Mouse (Mus musculus): ENCODE measurements around the gene Vgll4. TPM values are rescaled to one million over a fixed set of nuclear protein-coding genes. Genes with fewer than 3 reads are reported as not detected.

Gene Vgll4
- polyA plus RNA-seq, 1 experiment from 2014 or later, result 136 TPM

DNA sequence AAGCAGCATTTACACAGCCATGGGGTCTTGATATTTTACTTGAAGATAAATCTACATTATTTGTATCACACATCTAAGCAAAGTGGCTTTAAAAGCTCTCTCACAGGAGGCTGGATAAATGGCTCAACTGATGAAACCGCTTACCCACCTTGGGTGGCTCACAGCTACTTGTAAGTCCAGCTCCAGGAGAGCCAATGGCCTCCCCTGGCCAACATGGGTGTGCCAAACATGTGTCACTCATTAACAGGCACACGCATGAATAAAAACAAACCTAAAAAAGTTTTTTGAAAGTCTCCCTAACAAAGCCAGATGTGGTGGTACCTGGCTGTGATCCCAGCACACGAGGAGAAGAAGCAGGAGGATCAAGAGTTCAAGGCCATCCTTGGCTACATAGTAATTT is 34.4 kb downstream of the Vgll4 start:
- Histone ChIP-seq H3K4me3 (no peak overlapping the region), H3K27ac (no peak overlapping the region), H3K27me3 (no peaks in the 10 kb centered on the region), H3K9ac (no peak overlapping the region), H3K4me1 (peaks cover 22% of the 10 kb centered on the region), H3K36me3 (no peaks in the 10 kb centered on the region), H3K9me3 (no peaks in the 10 kb centered on the region), H3K4me2 (replicated peaks) (no peak overlapping the region)
- 61% methylated on average over 3 of the region's 3 CpGs for WGBS
- ATAC-seq (ENCODE audit: insufficient number of reproducible peaks, insufficient read depth, low FRiP score, low TSS enrichment), result no peak

DNA sequence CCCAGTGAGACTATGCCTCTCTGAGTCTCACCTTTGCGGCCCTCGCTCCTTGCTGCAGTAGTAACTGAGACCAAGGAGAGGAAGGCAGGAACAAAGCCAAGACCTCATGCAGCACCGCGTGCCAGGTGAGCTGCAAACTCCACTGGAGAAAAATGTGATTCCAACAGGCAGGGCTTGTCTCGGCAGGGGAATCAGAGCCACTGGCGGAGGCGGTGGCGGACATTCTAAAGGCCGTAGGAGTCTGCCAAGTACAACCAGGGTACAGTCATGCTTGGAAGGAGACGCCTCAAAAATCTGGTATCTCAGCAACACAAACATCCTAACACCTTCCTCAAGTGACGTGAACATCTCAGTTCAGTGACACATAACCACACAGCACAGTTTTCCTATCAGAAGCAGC is 35.7 kb downstream of the Vgll4 start:
- no peaks in the 10 kb centered on the region for H3K9me3 ChIP-seq
- H3K4me3 ChIP-seq, result no peak overlapping the region
- no peaks in the 10 kb centered on the region for H3K27me3 ChIP-seq
- H3K4me2 ChIP-seq (replicated peaks), result no peak overlapping the region
- WGBS, result 83% methylated on average over 11 of the region's 11 CpGs
- H3K36me3 ChIP-seq, result no peaks in the 10 kb centered on the region
- H3K9ac ChIP-seq, result no peak overlapping the region
- H3K27ac ChIP-seq, result no peak overlapping the region
- H3K4me1 ChIP-seq, result peaks cover 30% of the 10 kb centered on the region
- ATAC-seq (ENCODE audit: insufficient number of reproducible peaks, insufficient read depth, low FRiP score, low TSS enrichment), result no peak

DNA sequence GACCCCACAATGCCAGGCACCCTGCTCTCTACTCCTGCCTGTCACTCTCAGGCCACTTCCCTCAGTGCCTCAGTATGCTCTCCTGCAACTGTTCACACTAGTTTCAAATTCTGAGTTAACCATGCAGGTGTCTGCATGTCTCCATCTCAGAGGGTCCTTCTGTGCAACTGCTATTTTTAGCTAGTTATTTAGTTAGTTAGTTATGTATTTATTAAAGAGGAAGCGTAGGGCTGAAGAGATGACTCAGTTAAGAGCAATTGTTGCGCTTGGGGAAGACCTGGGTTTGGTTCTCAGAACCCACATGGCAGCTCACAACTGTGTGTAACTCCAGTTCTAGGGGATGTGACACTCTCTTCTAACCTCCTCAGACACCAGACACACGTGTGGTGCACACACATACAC is 36.8 kb downstream of the Vgll4 start:
- Histone ChIP-seq H3K27ac (no peak overlapping the region), H3K9ac (no peak overlapping the region), H3K9me3 (no peaks in the 10 kb centered on the region), H3K4me2 (replicated peaks) (no peak overlapping the region), H3K4me3 (no peak overlapping the region), H3K4me1 (peaks cover 30% of the 10 kb centered on the region), H3K27me3 (no peaks in the 10 kb centered on the region), H3K36me3 (no peaks in the 10 kb centered on the region)
- ATAC-seq (ENCODE audit: insufficient number of reproducible peaks, insufficient read depth, low FRiP score, low TSS enrichment), result no peak
- 91% methylated on average over 3 of the region's 3 CpGs for WGBS

DNA sequence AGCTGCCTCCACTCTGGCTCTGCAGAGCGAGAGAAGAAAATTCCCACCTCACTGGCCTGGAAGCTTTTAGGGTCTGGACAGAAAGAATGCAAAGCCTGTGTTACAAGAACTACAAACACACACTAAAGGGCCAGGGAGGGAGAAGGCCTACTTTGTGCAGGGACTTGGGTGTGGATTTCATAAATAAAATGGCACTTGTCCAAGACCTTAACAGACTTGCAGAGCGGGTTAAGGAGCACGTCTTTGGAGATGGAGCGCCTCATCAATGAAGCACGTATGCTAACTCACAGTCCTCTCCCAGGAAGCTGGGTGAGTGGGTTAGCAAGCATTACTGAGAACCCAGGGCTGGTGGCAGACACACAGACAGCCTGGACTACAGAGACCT is 37.7 kb downstream of the Vgll4 start:
- 63% methylated on average over 5 of the region's 5 CpGs for WGBS
- no peaks in the 10 kb centered on the region for H3K36me3 ChIP-seq
- H3K4me1 ChIP-seq, result peaks cover 30% of the 10 kb centered on the region
- no peak overlapping the region for H3K4me3 ChIP-seq
- H3K4me2 ChIP-seq (replicated peaks), result no peak overlapping the region
- H3K9me3 ChIP-seq, result no peaks in the 10 kb centered on the region
- no peak for ATAC-seq (ENCODE audit: insufficient number of reproducible peaks, insufficient read depth, low FRiP score, low TSS enrichment)
- no peak overlapping the region for H3K9ac ChIP-seq
- no peaks in the 10 kb centered on the region for H3K27me3 ChIP-seq
- H3K27ac ChIP-seq, result peak overlapping the region; percentile 41; the same call in 1 of the 2 replicates

DNA sequence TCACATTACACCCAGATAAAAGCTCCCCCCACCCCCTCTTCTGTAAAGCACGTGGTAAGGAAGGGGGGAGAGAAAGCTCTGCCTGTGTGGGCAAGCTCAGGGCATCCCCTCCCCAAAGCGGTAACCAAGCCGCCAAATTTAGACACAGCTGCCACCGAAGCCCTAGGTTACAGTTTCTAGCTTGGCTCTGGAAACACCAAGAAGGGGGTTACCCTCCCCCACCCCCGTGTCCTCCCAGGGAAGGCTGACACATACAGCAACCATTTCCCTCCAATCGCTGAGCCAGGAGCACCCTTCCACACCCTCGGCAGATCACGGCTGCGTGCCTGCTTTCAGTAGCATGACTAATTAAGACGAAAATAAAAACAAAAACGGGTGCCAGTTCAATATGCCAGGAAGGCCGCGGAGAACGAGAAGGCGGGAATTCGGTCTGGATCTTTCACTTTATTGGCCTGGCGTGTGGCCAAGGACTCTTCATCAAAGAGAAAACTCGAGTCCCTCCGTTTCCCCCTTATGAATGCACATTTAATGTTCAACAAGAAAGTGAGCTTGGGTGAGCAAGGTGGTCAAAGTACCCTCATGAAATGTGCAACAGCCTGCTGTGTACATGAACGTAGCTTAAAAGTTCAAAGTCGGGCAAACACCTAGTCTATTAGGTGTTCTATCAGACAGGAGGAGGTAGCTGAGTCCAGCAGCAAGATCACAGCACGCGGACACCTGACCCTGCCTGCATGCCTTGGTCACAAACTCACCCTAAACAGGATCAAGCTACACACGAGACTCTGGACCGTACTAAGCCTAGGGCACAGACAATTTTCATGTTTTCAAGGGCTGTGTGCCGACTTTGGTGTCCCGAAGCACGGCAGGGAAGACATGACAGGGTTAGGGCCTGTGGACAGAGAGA is 38.3 kb downstream of the Vgll4 start:
- 65% methylated on average over 28 of the region's 28 CpGs for WGBS
- Histone ChIP-seq H3K4me2 (replicated peaks) (no peak overlapping the region), H3K36me3 (no peaks in the 10 kb centered on the region), H3K4me1 (peaks cover 27% of the 10 kb centered on the region), H3K27ac (peak overlapping the region; percentile 41; the same call in 1 of the 2 replicates), H3K9me3 (0 out of 2 replicates have a peak, but pooled peaks cover 4% of the 10 kb centered on the region), H3K4me3 (no peak overlapping the region), H3K9ac (no peak overlapping the region), H3K27me3 (no peaks in the 10 kb centered on the region)
- ATAC-seq (ENCODE audit: insufficient number of reproducible peaks, insufficient read depth, low FRiP score, low TSS enrichment), result no peak

DNA sequence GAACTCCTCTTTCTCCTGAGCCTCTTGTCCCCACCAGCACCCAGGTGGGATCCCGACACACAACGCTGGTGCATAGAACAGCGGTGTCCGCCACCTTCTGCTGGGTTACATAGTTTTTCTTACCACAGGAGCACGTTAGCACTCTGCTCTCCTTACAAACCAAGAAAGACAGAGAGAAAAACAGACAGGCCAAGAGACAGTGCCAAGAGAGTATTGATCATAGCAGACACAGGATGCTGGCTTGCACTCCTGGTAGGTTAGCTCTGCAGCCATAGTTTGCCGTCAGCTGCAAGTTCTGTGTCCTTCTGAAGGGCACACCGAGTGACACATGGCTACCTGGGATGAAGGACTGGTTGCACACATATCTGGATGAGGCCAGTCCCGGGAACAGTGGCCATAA is 39.1 kb downstream of the Vgll4 start:
- H3K9me3 ChIP-seq, result 0 out of 2 replicates have a peak, but pooled peaks cover 4% of the 10 kb centered on the region
- no peaks in the 10 kb centered on the region for H3K27me3 ChIP-seq
- H3K4me1 ChIP-seq, result peaks cover 32% of the 10 kb centered on the region
- H3K4me2 ChIP-seq (replicated peaks), result no peak overlapping the region
- no peaks in the 10 kb centered on the region for H3K36me3 ChIP-seq
- WGBS, result 88% methylated on average over 8 of the region's 8 CpGs
- no peak for ATAC-seq (ENCODE audit: insufficient number of reproducible peaks, insufficient read depth, low FRiP score, low TSS enrichment)
- H3K27ac ChIP-seq, result no peak overlapping the region
- no peak overlapping the region for H3K9ac ChIP-seq
- no peak overlapping the region for H3K4me3 ChIP-seq

DNA sequence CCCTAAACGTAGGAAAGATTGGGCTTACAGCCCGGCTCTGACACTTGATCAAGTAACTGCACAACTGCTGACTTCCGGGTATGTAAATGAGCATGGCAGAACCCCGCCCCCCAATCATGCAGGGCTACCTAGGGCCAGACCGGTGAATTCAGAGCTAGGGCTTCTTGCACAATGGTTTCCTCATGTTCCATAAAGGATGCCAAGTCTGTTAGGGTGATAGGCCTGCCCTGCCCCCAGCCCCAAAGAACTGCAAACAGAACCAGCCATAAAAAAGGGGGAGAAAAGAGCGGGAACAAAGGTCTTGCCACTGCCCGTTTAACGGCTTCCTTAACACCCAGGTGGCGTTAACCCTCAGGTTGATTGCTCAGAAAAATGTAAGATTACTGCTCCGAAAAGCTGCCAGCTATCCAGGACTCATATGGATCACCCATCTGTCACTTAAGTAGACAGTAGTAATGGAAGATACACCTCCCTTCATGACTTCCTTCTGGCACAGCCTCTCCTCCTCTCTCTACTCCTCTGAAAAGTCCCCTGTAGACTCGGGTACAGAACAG is 39.7 kb downstream of the Vgll4 start:
- ATAC-seq (ENCODE audit: insufficient number of reproducible peaks, insufficient read depth, low FRiP score, low TSS enrichment), result no peak
- Histone ChIP-seq H3K27me3 (no peaks in the 10 kb centered on the region), H3K36me3 (no peaks in the 10 kb centered on the region), H3K9me3 (0 out of 2 replicates have a peak, but pooled peaks cover 4% of the 10 kb centered on the region), H3K4me2 (replicated peaks) (no peak overlapping the region), H3K27ac (no peak overlapping the region), H3K4me3 (no peak overlapping the region), H3K9ac (no peak overlapping the region), H3K4me1 (peaks cover 33% of the 10 kb centered on the region)
- WGBS, result 48% methylated on average over 11 of the region's 11 CpGs

DNA sequence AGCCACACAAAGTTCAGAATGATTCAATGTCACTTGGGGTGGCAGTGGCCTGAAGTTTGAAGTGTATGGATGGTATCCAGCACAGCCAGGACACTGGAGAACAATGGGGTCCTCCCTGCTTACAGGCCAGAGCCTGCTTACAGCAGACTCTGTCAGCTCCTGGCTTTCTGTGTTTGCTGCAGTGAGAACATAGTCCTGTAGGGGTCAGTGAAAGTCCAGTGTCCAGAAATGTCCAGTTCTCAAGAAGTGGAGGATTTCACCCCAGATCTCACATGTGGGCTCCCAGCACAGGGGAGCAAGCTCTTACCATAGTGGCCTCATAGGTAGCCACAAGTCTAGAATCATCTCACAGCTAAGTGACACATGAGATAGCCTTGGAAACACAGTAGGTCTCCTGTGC is 40.4 kb downstream of the Vgll4 start:
- no peaks in the 10 kb centered on the region for H3K27me3 ChIP-seq
- no peak for ATAC-seq (ENCODE audit: insufficient number of reproducible peaks, insufficient read depth, low FRiP score, low TSS enrichment)
- no peak overlapping the region for H3K9ac ChIP-seq
- H3K36me3 ChIP-seq, result no peaks in the 10 kb centered on the region
- no peak overlapping the region for H3K4me3 ChIP-seq
- H3K4me2 ChIP-seq (replicated peaks), result no peak overlapping the region
- no peak overlapping the region for H3K27ac ChIP-seq
- H3K9me3 ChIP-seq, result 0 out of 2 replicates have a peak, but pooled peaks cover 4% of the 10 kb centered on the region
- peaks cover 33% of the 10 kb centered on the region for H3K4me1 ChIP-seq

DNA sequence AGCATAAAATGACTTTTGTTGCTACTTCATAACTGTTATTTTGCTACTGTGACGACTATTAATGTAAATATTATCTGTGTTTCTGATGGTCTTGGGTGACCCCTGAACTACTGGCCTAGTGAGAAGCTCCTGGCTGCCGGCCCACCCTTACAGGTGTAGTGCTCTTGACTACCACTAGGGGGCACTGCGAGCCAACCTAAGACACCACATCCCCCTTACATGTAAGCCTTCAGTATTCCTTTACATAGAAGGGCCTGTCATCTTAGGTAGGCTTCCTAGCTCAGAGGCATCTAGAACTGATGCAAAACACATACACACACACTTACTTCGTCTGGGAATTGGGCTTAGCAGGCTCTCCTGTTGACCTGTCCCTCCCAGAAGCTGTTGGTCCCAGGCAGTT is 41.3 kb downstream of the Vgll4 start:
- no peaks in the 10 kb centered on the region for H3K27me3 ChIP-seq
- H3K36me3 ChIP-seq, result no peaks in the 10 kb centered on the region
- 7% methylated on average over 4 of the region's 4 CpGs for WGBS
- H3K4me1 ChIP-seq, result peaks cover 33% of the 10 kb centered on the region
- no peak overlapping the region for H3K4me3 ChIP-seq
- H3K4me2 ChIP-seq (replicated peaks), result no peak overlapping the region
- ATAC-seq (ENCODE audit: insufficient number of reproducible peaks, insufficient read depth, low FRiP score, low TSS enrichment), result no peak
- no peak overlapping the region for H3K27ac ChIP-seq
- H3K9me3 ChIP-seq, result 0 out of 2 replicates have a peak, but pooled peaks cover 4% of the 10 kb centered on the region
- H3K9ac ChIP-seq, result no peak overlapping the region

DNA sequence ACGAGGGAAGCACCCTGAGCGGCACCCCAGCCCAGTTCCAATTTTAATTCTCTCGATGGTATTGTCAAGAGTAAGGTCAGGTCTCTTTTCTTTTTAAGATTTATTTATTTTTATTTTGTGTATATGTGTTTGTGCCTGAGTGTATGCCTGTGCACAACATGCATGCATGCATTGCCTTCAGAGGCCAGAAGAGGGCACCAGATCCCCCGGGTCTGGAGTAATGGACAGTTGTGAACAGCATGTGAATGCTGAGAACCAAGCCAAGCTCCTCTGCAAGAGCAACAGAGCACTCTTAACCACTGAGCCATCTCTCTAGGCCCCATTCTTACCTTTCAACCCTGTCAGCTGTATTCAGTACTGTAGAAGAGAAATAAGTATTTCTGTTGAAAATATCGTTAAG is 42.4 kb downstream of the Vgll4 start:
- Histone ChIP-seq H3K4me2 (replicated peaks) (no peak overlapping the region), H3K4me3 (no peak overlapping the region), H3K9me3 (0 out of 2 replicates have a peak, but pooled peaks cover 4% of the 10 kb centered on the region), H3K27ac (no peak overlapping the region), H3K9ac (no peak overlapping the region), H3K4me1 (peaks cover 32% of the 10 kb centered on the region), H3K27me3 (no peaks in the 10 kb centered on the region), H3K36me3 (no peaks in the 10 kb centered on the region)
- ATAC-seq (ENCODE audit: insufficient number of reproducible peaks, insufficient read depth, low FRiP score, low TSS enrichment), result no peak
- WGBS, result 90% methylated on average over 5 of the region's 5 CpGs

DNA sequence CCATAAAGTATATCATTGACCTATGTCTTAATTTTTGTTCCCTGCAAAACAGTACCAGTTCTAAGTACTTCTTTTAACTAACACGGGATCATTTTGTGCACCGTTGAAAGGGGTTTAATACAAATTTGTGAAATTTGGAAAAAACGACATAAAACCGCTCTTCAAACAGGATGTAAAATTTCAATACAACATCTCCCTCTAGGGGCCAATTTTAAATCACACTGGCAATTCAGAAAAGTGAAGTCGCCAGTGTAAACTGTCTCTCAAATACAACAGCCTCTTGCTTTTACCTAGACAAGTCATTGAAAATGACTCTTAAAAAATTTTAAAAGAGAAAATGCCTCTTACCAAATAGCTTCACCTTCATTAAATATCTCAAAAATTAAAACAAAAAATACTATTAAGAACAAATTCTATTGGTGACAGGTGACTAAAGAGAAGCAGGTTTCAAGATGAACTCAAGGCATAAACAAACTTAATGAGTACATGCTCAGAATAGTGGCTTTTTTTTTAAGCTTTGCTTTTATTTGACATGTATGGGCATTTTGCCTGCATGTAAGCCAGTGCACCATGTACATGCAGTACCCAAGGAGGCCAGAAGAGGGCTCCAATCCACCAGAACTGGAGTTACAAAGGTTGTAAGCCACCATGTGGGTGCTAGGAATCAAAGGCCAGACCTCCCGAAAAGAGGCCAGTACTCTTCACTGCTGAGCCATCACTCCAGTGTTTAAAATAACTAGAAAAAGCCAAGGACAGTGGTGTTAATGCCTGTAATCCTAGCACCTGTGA is 43.2 kb downstream of the Vgll4 start:
- Histone ChIP-seq H3K27me3 (no peaks in the 10 kb centered on the region), H3K4me2 (replicated peaks) (no peak overlapping the region), H3K4me1 (peaks cover 24% of the 10 kb centered on the region), H3K36me3 (no peaks in the 10 kb centered on the region), H3K4me3 (no peak overlapping the region), H3K9me3 (0 out of 2 replicates have a peak, but pooled peaks cover 4% of the 10 kb centered on the region), H3K9ac (no peak overlapping the region), H3K27ac (no peak overlapping the region)
- 34% methylated on average over 6 of the region's 6 CpGs for WGBS
- ATAC-seq (ENCODE audit: insufficient number of reproducible peaks, insufficient read depth, low FRiP score, low TSS enrichment), result no peak
